Mouse (Mus musculus): ENCODE measurements around the gene Vmo1.

DNA sequence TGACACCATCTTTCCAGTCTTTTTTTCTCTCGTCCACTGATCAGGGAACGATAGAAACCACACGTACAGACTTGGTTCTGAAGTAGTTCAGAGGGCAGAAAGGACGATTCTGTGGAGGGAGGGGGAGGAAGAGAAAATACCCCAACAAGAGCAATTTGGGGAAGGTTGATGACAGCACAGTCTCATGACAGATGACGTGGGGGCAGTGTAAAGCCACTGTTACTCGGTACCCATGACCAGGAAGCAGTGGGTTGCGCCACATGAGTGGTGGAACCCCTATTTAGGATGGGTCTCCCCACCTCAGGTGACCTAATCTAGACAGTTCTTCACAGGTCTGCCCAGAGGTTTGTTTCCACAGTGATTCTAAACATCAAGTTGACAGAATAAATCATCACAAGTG lies 14.2 kb upstream of the Vmo1 start:
- TF ChIP-seq EP300 (IDR thresholded peaks at IDR 0.05) (no peak), CTCF (IDR thresholded peaks at IDR 0.05) (no peak)

Measured in lung, postnatal 0 days (tissue).